Mouse (Mus musculus) testis, adult 2 months (tissue): ENCODE measurements around the gene Rac2.

Experiments
- CTCF ChIP-seq: fragments of 200-500 bp; IDR thresholded peaks from 2 replicates; pipeline ENCODE4 v1.5.1; 2012; ENCODE audit warnings: low read depth, mild to moderate bottlenecking, inconsistent platforms, low read length, moderate library complexity; ENCODE audit not compliant: control insufficient read depth, insufficient read depth, insufficient replicate concordance
- POLR2A ChIP-seq: fragments of 200-500 bp; IDR thresholded peaks from 2 replicates; pipeline ENCODE4 v1.6.1; 2012; ENCODE audit warnings: low read depth, mild to moderate bottlenecking, inconsistent platforms, low read length, moderate library complexity; ENCODE audit not compliant: control insufficient read depth

GRCm38 (mm10) chr15:78544561-78545001 lies 28.0 kb downstream of the Rac2 start, which contains the start of gene Sstr3:
- no peak for TF ChIP-seq CTCF
- no peak for TF ChIP-seq POLR2A
